Comparison of ENCODE assay signal across 17 mouse cellular contexts in genomic region chr8:12041662-12042061, GRCm38 (mm10).
DNase-seq lines count a peak whose midpoint lies in the region; ATAC-seq and TF ChIP-seq lines count a peak whose summit lies in the region.
"Had no signal": no experiment of that assay in that cellular context is flagged by ENCODE, and none has a peak within 500 bp of the region (broad histone marks: within the 10 kb centered on the region; RNA-seq: fewer than 3 reads in every experiment).

No protein-coding gene starts in this region.

- H3K79me2 ChIP-seq in macrophage (ENCODE audit: inconsistent target), result no peaks in the 10 kb centered on the region

- H3K4me3 ChIP-seq in kidney, postnatal 0 days (replicated peaks; ENCODE audit: low read depth, low read length), result no peak overlapping the region
- no peak overlapping the region for H3K4me3 ChIP-seq in kidney, adult 2 months (ENCODE audit: insufficient read depth, low read depth, low read length)
- H3K4me3 ChIP-seq in intestine, postnatal 0 days (ENCODE audit: low read depth, low read length), result no peak overlapping the region
- no peak overlapping the region for H3K4me3 ChIP-seq in macrophage (ENCODE audit: inconsistent target)
- no peak overlapping the region for H3K4me3 ChIP-seq in forebrain, embryonic 13.5 days
- H3K4me3 ChIP-seq: embryonic facial prominence, embryonic 15.5 days; hindbrain, embryonic 12.5 days had no signal

- H3K27me3 ChIP-seq in kidney, postnatal 0 days (ENCODE audit: insufficient read depth, low read length), result peaks cover 4% of the 10 kb centered on the region; the same call in 1 of the 2 replicates
- no peaks in the 10 kb centered on the region for H3K27me3 ChIP-seq in kidney, adult 2 months (replicated peaks; ENCODE audit: control insufficient read depth, insufficient read depth, low read length)
- H3K27me3 ChIP-seq in intestine, postnatal 0 days (replicated peaks; ENCODE audit: control insufficient read depth, insufficient read depth, low read length), result 0 out of 2 replicates have a peak, but pooled peaks cover 6% of the 10 kb centered on the region
- H3K27me3 ChIP-seq in forebrain, embryonic 13.5 days, result peaks cover 4% of the 10 kb centered on the region; the same call in 1 of the 2 replicates

- peak overlapping the region; percentile 29 for H3K4me2 ChIP-seq in kidney, postnatal 0 days (ENCODE audit: low read length)
- H3K4me2 ChIP-seq in intestine, postnatal 0 days (replicated peaks; ENCODE audit: low read depth), result peak overlapping the region; percentile 43
- no peak overlapping the region for H3K4me2 ChIP-seq in forebrain, embryonic 13.5 days
- H3K4me2 ChIP-seq: embryonic facial prominence, embryonic 15.5 days; hindbrain, embryonic 12.5 days; midbrain, embryonic 11.5 days had no signal

- TF ChIP-seq CTCF in kidney, postnatal 0 days (IDR thresholded peaks at IDR 0.05; ENCODE audit: low read depth), result no peak
- TF ChIP-seq CTCF in kidney, adult 2 months (conservative IDR thresholded peaks at IDR 0.05; ENCODE audit: insufficient read depth, insufficient read length, low read depth, low read length), result no peak
- TF ChIP-seq CTCF in intestine, postnatal 0 days (IDR thresholded peaks at IDR 0.05; ENCODE audit: low read depth), result no peak

- no peaks in the 10 kb centered on the region for H3K4me1 ChIP-seq in kidney, postnatal 0 days (replicated peaks; ENCODE audit: insufficient read depth, low read length)
- no peaks in the 10 kb centered on the region for H3K4me1 ChIP-seq in kidney, adult 2 months (ENCODE audit: control insufficient read depth, insufficient read depth, low read length)
- H3K4me1 ChIP-seq in intestine, postnatal 0 days (replicated peaks; ENCODE audit: control insufficient read depth, insufficient read depth, low read length), result 0 out of 2 replicates have a peak, but pooled peaks cover 3% of the 10 kb centered on the region
- H3K4me1 ChIP-seq in forebrain, embryonic 13.5 days, result no peaks in the 10 kb centered on the region
- H3K4me1 ChIP-seq: embryonic facial prominence, embryonic 15.5 days had no signal

- TF ChIP-seq POLR2A in kidney, adult 2 months (IDR thresholded peaks at IDR 0.05; ENCODE audit: low read depth, low read length), result no peak

- no peak overlapping the region for H3K9ac ChIP-seq in kidney, postnatal 0 days (ENCODE audit: low read depth, low read length)
- no peak overlapping the region for H3K9ac ChIP-seq in intestine, postnatal 0 days (ENCODE audit: low read depth, low read length)
- no peak overlapping the region for H3K9ac ChIP-seq in forebrain, embryonic 13.5 days
- H3K9ac ChIP-seq: embryonic facial prominence, embryonic 15.5 days; hindbrain, embryonic 12.5 days had no signal

- peak; percentile 23 for DNase-seq in kidney, postnatal 0 days (ENCODE audit: low spot score)
- no peak for DNase-seq in kidney, adult 2 months
- peak; percentile 21 to 46 for DNase-seq in lung, adult 18-20 months
- no peak for DNase-seq in gastrocnemius, adult 18-20 months (ENCODE audit: low spot score)
- DNase-seq: cerebellum, postnatal 36 days; gastrocnemius, postnatal 25 days; kidney, adult 9 months; layer of hippocampus, adult 9-11 months; left cerebral cortex, postnatal 4 days; right cerebral cortex, postnatal 4 days had no signal

- no peak overlapping the region for H3K27ac ChIP-seq in kidney, postnatal 0 days
- no peak overlapping the region for H3K27ac ChIP-seq in kidney, adult 2 months (ENCODE audit: insufficient read depth, low read depth, low read length)
- H3K27ac ChIP-seq in intestine, postnatal 0 days (ENCODE audit: low read depth, low read length), result no peak overlapping the region
- H3K27ac ChIP-seq in macrophage, result peak overlapping the region; percentile 71
- no peak overlapping the region for H3K27ac ChIP-seq in forebrain, embryonic 13.5 days
- H3K27ac ChIP-seq: embryonic facial prominence, embryonic 15.5 days; hindbrain, embryonic 12.5 days had no signal

- no peak for ATAC-seq in kidney, postnatal 0 days (replicated peaks; ENCODE audit: low FRiP score, low read depth)
- peak; percentile 75 for ATAC-seq in intestine, postnatal 0 days
- ATAC-seq in forebrain, embryonic 13.5 days, result no peak
- ATAC-seq: forebrain, embryonic 14.5 days had no signal

- H3K9me3 ChIP-seq in kidney, postnatal 0 days (replicated peaks; ENCODE audit: low read length), result no peaks in the 10 kb centered on the region
- no peaks in the 10 kb centered on the region for H3K9me3 ChIP-seq in intestine, postnatal 0 days (ENCODE audit: control insufficient read depth)
- no peaks in the 10 kb centered on the region for H3K9me3 ChIP-seq in forebrain, embryonic 13.5 days (replicated peaks)
- H3K9me3 ChIP-seq: embryonic facial prominence, embryonic 15.5 days; hindbrain, embryonic 12.5 days had no signal

- H3K36me3 ChIP-seq in kidney, postnatal 0 days (ENCODE audit: insufficient read depth, low read length), result no peaks in the 10 kb centered on the region
- H3K36me3 ChIP-seq in kidney, adult 2 months (ENCODE audit: control insufficient read depth, insufficient read depth, low read length), result no peaks in the 10 kb centered on the region
- no peaks in the 10 kb centered on the region for H3K36me3 ChIP-seq in intestine, postnatal 0 days (ENCODE audit: control insufficient read depth, insufficient read depth)
- no peaks in the 10 kb centered on the region for H3K36me3 ChIP-seq in macrophage (ENCODE audit: inconsistent target)
- no peaks in the 10 kb centered on the region for H3K36me3 ChIP-seq in forebrain, embryonic 13.5 days (ENCODE audit: poor library complexity, severe bottlenecking)
- H3K36me3 ChIP-seq: embryonic facial prominence, embryonic 15.5 days; hindbrain, embryonic 12.5 days had no signal

- 34% methylated on average over 6 of the region's 6 CpGs for WGBS in kidney, postnatal 0 days
- WGBS in kidney, adult 2 months, result 34% methylated on average over 6 of the region's 6 CpGs
- WGBS in intestine, postnatal 0 days, result 29% methylated on average over 6 of the region's 6 CpGs
- WGBS in macrophage (ENCODE audit: missing documents), result 49% methylated on average over 6 of the region's 6 CpGs
- 82% methylated on average over 6 of the region's 6 CpGs for WGBS in forebrain, embryonic 13.5 days

Comparison
In these comparisons a context has a peak if more than half of its experiments do, and no peak if none do; other contexts are left out.
1. DNase-seq: peak in kidney, postnatal 0 days (single experiment) and lung, adult 18-20 months (2 of 2); none in kidney, adult 2 months (single experiment) and gastrocnemius, adult 18-20 months (single experiment).